ENCODE assay signal across 19 mouse cellular contexts in the genomic region with DNA sequence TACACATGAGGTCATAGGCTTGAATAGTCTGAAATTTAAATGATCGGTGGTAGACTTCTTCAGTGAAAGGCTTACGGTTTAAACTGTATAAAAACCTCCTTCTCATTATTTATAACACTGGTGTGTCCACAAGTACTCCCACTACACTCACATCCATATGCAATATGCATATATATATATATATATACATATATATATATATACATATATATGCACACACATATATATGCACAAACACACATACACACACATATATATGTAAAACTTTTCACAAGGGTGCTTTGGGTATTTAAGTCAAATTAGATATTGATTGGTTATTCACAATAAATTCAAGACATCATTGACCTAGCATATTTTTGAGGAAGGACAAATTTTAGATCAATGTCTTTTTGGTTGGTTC. TPM values are rescaled to one million over a fixed set of nuclear protein-coding genes. Genes with fewer than 3 reads are reported as not detected.
"Had no signal": no experiment of that assay in that cellular context is flagged by ENCODE, and none has a peak within 500 bp of the region (broad histone marks: within the 10 kb centered on the region; RNA-seq: fewer than 3 reads in every experiment).

No protein-coding gene starts in this region.

RNA-seq across cellular contexts. Expression of a gene that starts 3.9 kb away (rescaled TPM):
- polyA plus RNA-seq: limb, embryonic 10.5 days; limb, embryonic 12.5 days; limb, embryonic 13.5 days; limb, embryonic 14.5 days; liver, adult 2 months; liver, postnatal 0 days; lung, adult 2 months; lung, postnatal 0 days; macrophage; midbrain, embryonic 10.5 days; midbrain, embryonic 12.5 days; midbrain, embryonic 15.5 days; midbrain, embryonic 16.5 days; midbrain, postnatal 0 days; neural tube, embryonic 12.5 days had no signal

RNA-seq across cellular contexts. Expression of a gene that starts 51.7 kb away (rescaled TPM):
- polyA plus RNA-seq: limb, embryonic 12.5 days; liver, adult 2 months; liver, embryonic 15.5 days; liver, embryonic 16.5 days; liver, postnatal 0 days; lung, adult 2 months; lung, postnatal 0 days; macrophage; midbrain, embryonic 12.5 days; midbrain, embryonic 13.5 days; midbrain, embryonic 14.5 days had no signal
